Mouse (Mus musculus) forebrain, embryonic 12.5 days (tissue): ENCODE measurements around the gene Rap1gap2. TPM values are rescaled to one million over a fixed set of nuclear protein-coding genes. Genes with fewer than 3 reads are reported as not detected.
A peak's percentile ranks its signal among the peaks of the same experiment; 100 is the strongest.

ENCODE experiments used
- ATAC-seq: fragments of 200-750 bp; cut with Nextera tagmentation; 2 replicates; pipeline ENCODE4 v1.8.0; 2017; ENCODE audit warnings: moderate TSS enrichment; ENCODE audit not compliant: low FRiP score
- H3K27ac ChIP-seq: fragments of 300-500 bp; sonication (generic); 2 replicates; pipeline ENCODE4 v1.5.1; 2016; ENCODE audit warnings: mild to moderate bottlenecking
- H3K27me3 ChIP-seq: fragments of 300-500 bp; sonication (generic); 2 replicates; pipeline ENCODE4 v1.6.1; 2016; ENCODE audit warnings: mild to moderate bottlenecking
- H3K36me3 ChIP-seq: fragments of 300-500 bp; sonication (generic); replicated peaks from 2 replicates; pipeline ENCODE4 v1.6.1; 2016; ENCODE audit warnings: mild to moderate bottlenecking
- H3K4me1 ChIP-seq: fragments of 300-500 bp; sonication (generic); 2 replicates; pipeline ENCODE4 v1.6.1; 2016
- H3K4me2 ChIP-seq: fragments of 300-500 bp; sonication (generic); 2 replicates; pipeline ENCODE4 v1.6.1; 2016; ENCODE audit warnings: mild to moderate bottlenecking, moderate library complexity
- H3K4me3 ChIP-seq: fragments of 300-500 bp; sonication (generic); replicated peaks from 2 replicates; pipeline ENCODE4 v1.5.1; 2016; ENCODE audit warnings: mild to moderate bottlenecking
- H3K9ac ChIP-seq: fragments of 300-500 bp; sonication (generic); 2 replicates; pipeline ENCODE4 v1.6.1; 2016; ENCODE audit warnings: mild to moderate bottlenecking
- H3K9me3 ChIP-seq: fragments of 300-500 bp; sonication (generic); 2 replicates; pipeline ENCODE4 v1.6.1; 2016
- WGBS: fragments of 180-500 bp; shearing (Covaris S2); methylation state at CpG from one replicate; pipeline ENCODE4 v1.1.7; 2016; 5-methylcytosine and 5-hydroxymethylcytosine counted together
- polyA plus RNA-seq: library from polyadenylated mRNA; unstranded; fragments of >200 nt; fragmentation: Nextera tagmentation; extraction: Ambion mirVana; gene quantifications from 2 replicates; pipeline ENCODE4 v1.2.1, GENCODE M21; 2016

The Rap1gap2 gene
- polyA plus RNA-seq, 1 experiment from 2014 or later = 4.4 TPM

DNA sequence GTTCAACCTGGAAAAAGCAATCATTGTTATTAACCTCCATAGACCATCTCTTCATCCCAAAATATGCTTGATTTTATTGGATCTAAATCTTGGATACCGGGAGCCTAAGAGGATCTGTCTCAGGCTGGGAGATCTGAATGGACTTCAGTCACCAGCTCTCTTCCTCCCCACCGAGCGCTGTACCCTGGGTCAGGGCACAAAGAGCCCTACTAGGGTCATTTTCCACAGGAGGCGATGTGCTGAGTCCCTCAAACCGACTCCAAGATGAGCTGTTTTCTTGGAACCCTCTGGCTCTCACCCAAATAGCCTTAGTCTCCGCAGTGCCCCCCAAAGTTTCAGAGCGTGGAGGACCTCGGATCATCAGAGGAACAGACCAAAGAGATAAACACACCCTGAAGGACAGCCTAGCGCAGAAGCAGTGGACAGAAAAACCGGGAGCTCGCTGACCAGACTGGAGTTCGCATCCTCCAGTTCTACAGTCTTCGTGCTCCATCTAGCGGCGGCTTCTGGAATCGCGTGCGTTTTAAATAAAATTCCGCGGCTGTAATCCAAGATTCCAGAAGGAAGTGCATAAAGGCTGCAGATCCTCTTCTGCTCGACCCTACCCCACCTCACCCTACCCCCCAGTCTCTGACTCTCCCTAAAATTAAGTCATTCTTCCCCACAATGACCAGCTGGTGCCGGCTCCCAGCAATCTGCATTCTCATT is 239.2 kb downstream of the Rap1gap2 start:
- no peaks in the 10 kb centered on the region for H3K9me3 ChIP-seq
- H3K27me3 ChIP-seq = 0 out of 2 replicates have a peak, but pooled peaks cover 4% of the 10 kb centered on the region
- ATAC-seq = 0 out of 2 replicates have a peak, but pooled peaks have one; percentile 30
- no peak overlapping the region for H3K27ac ChIP-seq
- no peak overlapping the region for H3K4me3 ChIP-seq
- H3K9ac ChIP-seq = no peak overlapping the region
- no peaks in the 10 kb centered on the region for H3K4me1 ChIP-seq
- H3K36me3 ChIP-seq = no peaks in the 10 kb centered on the region
- H3K4me2 ChIP-seq = 0 out of 2 replicates have a peak overlapping the region, but pooled peaks have one; percentile 8
- 11% methylated on average over 22 of the region's 22 CpGs for WGBS

DNA sequence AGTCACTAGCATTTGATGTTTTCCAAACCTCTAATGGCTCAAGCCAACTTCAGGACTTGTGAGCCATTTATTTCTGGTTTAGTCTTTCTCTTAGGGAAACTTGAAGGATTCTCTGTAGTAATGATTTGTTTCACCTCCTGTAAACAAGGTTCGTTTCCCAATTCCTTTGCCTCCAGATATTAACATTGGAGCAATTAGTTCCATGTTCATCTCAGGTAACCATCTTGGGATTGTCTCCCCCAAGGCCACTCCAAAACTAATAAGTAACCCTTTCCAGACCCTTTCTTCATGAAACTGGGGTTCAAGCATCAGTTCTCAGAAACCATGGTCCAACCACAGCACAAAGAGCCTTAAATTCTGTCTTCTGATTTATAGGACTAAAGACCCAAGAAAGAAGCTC is 248.9 kb downstream of the Rap1gap2 start, which contains the start of gene Olfr412:
Olfr412 (plus strand) TSS at position 301 of the 400 bp plus-strand sequence.
- Histone ChIP-seq H3K27me3 (no peaks in the 10 kb centered on the region), H3K9ac (no peak within 1 kb of the TSS), H3K9me3 (0 out of 2 replicates have a peak, but pooled peaks cover 3% of the 10 kb centered on the region), H3K4me1 (no peaks in the 10 kb centered on the region), H3K36me3 (no peaks in the 10 kb centered on the region), H3K27ac (no peak within 1 kb of the TSS), H3K4me3 (no peak within 1 kb of the TSS), H3K4me2 (no peak within 1 kb of the TSS)
- 78% methylated on average over 1 of the region's 1 CpGs for WGBS
- no peak for ATAC-seq

DNA sequence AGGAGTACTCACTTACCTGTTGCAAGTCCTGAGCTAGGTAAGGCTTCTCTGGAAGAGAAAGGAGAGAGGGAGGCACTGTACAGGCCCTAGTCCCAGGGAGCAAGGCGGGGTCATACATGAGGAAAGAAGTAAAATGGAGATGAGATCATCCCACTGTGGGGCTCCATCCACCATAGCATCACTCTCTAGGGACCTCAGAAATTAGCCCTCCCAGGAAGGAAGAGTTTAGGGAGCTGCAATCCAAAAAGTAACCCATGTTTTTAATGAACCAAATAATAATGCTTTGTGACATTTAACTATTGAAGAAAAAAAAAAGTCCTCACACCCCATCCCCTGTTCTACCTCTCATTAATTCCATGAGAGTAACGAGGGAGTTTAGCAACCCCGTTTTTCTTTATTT is 258.2 kb downstream of the Rap1gap2 start, which contains the start of gene Olfr411:
Olfr411 (minus strand) TSS at position 101 of the 400 bp plus-strand sequence.
- no peaks in the 10 kb centered on the region for H3K27me3 ChIP-seq
- H3K9me3 ChIP-seq = no peaks in the 10 kb centered on the region
- no peaks in the 10 kb centered on the region for H3K36me3 ChIP-seq
- H3K9ac ChIP-seq = no peak within 1 kb of the TSS
- no peak for ATAC-seq
- H3K4me1 ChIP-seq = no peaks in the 10 kb centered on the region
- H3K4me3 ChIP-seq = no peak within 1 kb of the TSS
- no peak within 1 kb of the TSS for H3K4me2 ChIP-seq
- 86% methylated on average over 3 of the region's 3 CpGs for WGBS
- H3K27ac ChIP-seq = no peak within 1 kb of the TSS

DNA sequence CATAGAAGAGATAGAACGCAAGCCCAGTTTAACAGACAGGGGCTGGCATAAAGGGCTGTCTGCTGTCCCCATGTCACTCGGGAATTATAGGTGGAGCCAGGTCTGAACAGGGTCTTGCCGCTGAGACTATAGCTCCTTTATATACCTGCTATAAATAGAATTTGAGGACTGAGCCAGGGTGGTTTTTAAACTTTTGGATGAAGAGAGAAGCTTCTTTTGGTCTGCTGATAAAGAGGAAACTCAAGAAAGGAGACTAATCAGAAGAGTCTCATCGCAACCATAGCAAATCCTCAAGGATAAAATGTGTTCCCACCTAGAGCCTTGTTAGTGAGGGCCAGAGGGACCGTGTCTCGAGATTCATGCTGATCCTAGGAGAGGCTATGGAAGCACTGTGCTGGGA is 272.8 kb downstream of the Rap1gap2 start, which contains the start of gene Olfr410:
Olfr410 (minus strand) TSS at position 101 of the 400 bp plus-strand sequence.
- Histone ChIP-seq H3K9ac (no peak within 1 kb of the TSS), H3K4me1 (no peaks in the 10 kb centered on the region), H3K4me2 (no peak within 1 kb of the TSS), H3K27me3 (no peaks in the 10 kb centered on the region), H3K27ac (no peak within 1 kb of the TSS), H3K9me3 (no peaks in the 10 kb centered on the region), H3K4me3 (no peak within 1 kb of the TSS), H3K36me3 (no peaks in the 10 kb centered on the region)
- 82% methylated on average over 6 of the region's 6 CpGs for WGBS
- no peak for ATAC-seq

Other genes with a start within 250 kb of the Rap1gap2 start
- not detected in 2 replicates for gene Olfr412, start 248.8 kb downstream of the Rap1gap2 start, polyA plus RNA-seq
- gene Ccdc92b, start 8.7 kb upstream of the Rap1gap2 start, polyA plus RNA-seq = 1.6 and 1.9 TPM in 2 replicates
- gene Cluh, start 38.6 kb upstream of the Rap1gap2 start, polyA plus RNA-seq = 18.0 and 18.5 TPM in 2 replicates
- gene Pafah1b1, start 113.8 kb upstream of the Rap1gap2 start, polyA plus RNA-seq = 74.9 and 76.5 TPM in 2 replicates
- 56.6 and 60.4 TPM in 2 replicates for gene Mettl16, start 159.9 kb upstream of the Rap1gap2 start, polyA plus RNA-seq
- gene Mnt, start 220.0 kb upstream of the Rap1gap2 start, polyA plus RNA-seq = 7.2 and 8.1 TPM in 2 replicates